Mouse (Mus musculus) lung, postnatal 36 days (tissue): ENCODE results near the gene Lmln.
"Not testable (repeated sequence)": the region's sequence is repeated elsewhere in the genome, so short reads cannot be mapped to it uniquely, and the experiment has no call there.

ENCODE experiments used
- DNase-seq: peaks from one replicate; pipeline ENCODE4 v3.0.0; 2022; ENCODE audit warnings: mixed read lengths

Gene Lmln

GRCm38 (mm10) chr16:33139061-33139460, 76.7 kb downstream of the Lmln start:
- not testable (repeated sequence) for DNase-seq

GRCm38 (mm10) chr16:33141758-33142280, 79.5 kb downstream of the Lmln start:
- no peak for DNase-seq

GRCm38 (mm10) chr16:33143452-33143851, 81.1 kb downstream of the Lmln start:
- no peak for DNase-seq

GRCm38 (mm10) chr16:33146185-33146584, 83.9 kb downstream of the Lmln start:
- no peak for DNase-seq

- DNase-seq = no peak
Measured at GRCm38 (mm10) chr16:33148135-33148534, 85.8 kb downstream of the Lmln start.

- not testable (repeated sequence) for DNase-seq
Measured at GRCm38 (mm10) chr16:33150875-33151274, 88.6 kb downstream of the Lmln start.

- peak; percentile 4 for DNase-seq
Measured at GRCm38 (mm10) chr16:33151558-33151957, 89.2 kb downstream of the Lmln start.

GRCm38 (mm10) chr16:33154992-33155391, 92.7 kb downstream of the Lmln start:
- DNase-seq = peak; percentile 76

- no peak for DNase-seq
Measured at GRCm38 (mm10) chr16:33158006-33158405, 95.7 kb downstream of the Lmln start.

GRCm38 (mm10) chr16:33158590-33159071, 96.3 kb downstream of the Lmln start:
- DNase-seq = no peak

- no peak for DNase-seq
Measured at GRCm38 (mm10) chr16:33159363-33159762, 97.0 kb downstream of the Lmln start.

GRCm38 (mm10) chr16:33163330-33164090, 101.2 kb downstream of the Lmln start:
- peak; percentile 17 for DNase-seq

- peak; percentile 61 for DNase-seq
Measured at GRCm38 (mm10) chr16:33166284-33166683, 104.0 kb downstream of the Lmln start.

- DNase-seq = peak; percentile 27
Measured at GRCm38 (mm10) chr16:33167537-33167936, 105.2 kb downstream of the Lmln start.

GRCm38 (mm10) chr16:33169471-33170034, 107.2 kb downstream of the Lmln start:
- DNase-seq = no peak

GRCm38 (mm10) chr16:33170716-33171587, 108.6 kb downstream of the Lmln start:
- DNase-seq = no peak

- no peak for DNase-seq
Measured at GRCm38 (mm10) chr16:33171800-33172199, 109.5 kb downstream of the Lmln start.

GRCm38 (mm10) chr16:33173151-33173550, 110.8 kb downstream of the Lmln start:
- no peak for DNase-seq

- DNase-seq = no peak
Measured at GRCm38 (mm10) chr16:33174695-33175094, 112.4 kb downstream of the Lmln start.

GRCm38 (mm10) chr16:33176831-33177230, 114.5 kb downstream of the Lmln start:
- DNase-seq = not testable (repeated sequence)
